Mouse (Mus musculus): Measurements from ENCODE around the gene Rgl2. TPM values are rescaled to one million over a fixed set of nuclear protein-coding genes. Genes with fewer than 3 reads are reported as not detected.

The Rgl2 gene
- total RNA-seq, 2 experiments from 2014 or later = 38.2 to 58.3 TPM

DNA sequence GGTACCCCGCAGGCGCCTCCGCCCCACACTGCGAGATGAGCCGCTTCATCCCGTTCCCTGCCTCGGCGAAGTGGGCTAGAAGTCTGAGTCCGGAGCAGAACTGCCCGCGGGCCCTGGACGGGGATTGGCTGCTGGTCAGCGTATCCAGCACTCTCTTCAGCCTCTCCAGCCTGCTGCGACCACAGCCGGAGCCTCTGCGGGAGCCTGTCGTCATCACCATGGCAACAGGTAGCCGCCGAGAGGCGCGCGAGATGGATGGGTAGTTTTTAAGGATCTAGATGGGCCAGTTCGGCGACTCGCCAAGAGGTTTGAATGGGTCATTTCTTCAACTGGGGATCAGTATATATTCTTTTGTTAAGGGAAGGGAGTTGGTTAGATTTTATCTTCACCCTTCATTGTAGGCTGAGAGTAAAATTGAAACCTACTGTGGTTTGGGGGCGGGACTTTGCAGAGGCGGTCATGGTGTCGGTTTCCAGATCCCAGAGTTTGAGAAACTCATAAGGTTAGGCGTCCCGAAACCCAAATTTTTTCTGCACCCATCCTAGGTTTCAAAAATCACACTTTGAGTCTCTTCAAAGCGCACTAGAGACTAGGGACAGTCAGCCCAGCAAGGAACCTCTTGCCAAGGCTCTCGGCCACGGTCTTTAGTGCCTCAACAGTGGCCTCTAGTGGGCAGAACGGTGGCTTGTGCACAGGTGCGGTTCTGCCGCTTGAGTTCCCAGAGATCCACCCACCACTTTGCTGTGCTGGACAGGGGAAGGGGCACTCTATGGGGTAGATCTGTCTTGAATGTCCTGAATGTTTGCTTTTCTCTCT is 8.9 kb upstream of the Rgl2 start:
- ATAC-seq (ENCODE audit: poor library complexity, severe bottlenecking) = peak; percentile 46

DNA sequence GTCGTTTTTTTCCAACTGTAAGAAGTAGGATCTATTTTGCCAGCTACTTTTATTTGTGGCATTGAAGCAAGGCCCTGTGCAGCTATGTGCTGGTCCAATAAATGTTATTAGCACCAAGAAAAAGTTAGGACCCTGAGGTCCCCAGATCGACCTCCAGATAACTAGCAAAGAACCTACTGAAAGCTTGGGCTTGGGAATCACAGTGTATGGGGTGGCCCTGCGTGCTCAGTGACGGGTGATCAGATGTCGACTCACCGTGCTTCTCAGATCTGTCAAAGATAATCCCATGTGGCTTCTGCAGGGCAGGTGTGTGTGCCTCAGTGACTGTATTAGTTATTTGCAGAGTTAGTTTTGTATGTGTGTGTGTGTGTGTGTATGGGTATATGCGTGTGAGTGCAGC is 8.0 kb upstream of the Rgl2 start:
- ATAC-seq (ENCODE audit: poor library complexity, severe bottlenecking) = no peak

DNA sequence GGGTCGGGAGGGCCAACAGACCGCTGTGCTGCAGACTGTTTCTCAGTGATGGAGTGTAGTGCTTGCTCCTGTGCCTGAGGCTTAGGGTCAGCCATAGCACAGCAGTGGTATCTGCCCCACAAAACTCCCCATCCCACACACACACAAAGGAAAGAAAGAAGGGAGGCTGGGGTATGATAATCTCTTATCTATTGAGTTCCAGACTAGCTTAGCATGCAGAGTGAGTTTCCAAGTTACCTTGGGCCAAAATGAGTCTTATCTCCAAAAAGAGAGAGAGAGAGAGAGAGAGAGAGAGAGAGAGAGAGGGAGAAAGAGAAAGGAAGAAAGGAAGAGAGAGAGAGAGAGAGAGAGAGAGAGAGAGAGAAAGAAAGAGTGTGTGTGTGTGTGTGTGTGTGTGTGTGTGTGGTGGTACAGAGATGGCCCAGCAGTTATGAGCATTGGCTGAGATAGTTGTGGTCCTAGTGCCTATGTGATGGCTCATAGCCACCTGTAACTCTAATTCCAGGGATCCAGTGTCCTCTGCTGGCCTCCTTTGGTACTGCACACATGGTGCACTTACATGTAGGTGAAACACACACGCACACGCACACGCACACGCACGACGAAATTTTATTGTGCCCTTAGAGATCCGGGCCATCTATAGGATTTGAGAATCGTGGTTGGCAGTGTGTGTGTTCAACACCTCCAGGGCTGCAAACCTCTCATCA is 4.6 kb upstream of the Rgl2 start:
- no peak for ATAC-seq (ENCODE audit: poor library complexity, severe bottlenecking)

DNA sequence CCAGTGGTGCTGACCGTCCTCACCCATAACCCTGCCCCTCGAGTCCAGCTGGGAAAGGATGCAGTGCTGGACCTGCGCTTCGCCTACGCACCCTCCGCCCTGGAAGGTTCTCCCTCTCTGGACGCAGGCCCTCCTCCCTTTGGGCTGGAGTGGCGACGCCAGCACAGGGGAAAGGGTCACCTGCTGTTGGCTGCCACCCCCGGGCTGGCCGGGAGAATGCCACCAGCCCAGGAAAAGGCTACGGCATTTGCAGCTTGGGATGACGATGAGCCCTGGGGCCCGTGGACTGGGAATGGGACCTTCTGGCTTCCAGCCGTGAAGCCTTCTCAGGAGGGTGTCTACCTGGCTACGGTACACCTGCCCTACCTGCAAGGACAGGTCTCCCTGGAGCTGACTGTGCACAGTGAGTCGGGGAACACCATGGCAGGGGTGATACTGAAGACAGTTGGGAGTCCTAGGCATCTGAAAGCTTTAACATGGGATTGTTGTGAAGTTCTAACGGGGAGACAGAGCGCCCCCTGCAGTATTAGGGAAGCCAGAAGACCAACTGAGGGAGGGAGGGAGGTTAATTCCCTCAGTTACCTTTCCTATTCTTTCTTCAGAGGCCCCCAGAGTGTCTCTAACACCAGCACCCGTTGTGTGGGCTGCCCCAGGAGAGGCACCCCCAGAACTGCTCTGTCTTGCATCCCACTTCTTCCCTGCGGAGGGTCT is 3.8 kb upstream of the Rgl2 start:
- ATAC-seq (ENCODE audit: poor library complexity, severe bottlenecking) = no peak

DNA sequence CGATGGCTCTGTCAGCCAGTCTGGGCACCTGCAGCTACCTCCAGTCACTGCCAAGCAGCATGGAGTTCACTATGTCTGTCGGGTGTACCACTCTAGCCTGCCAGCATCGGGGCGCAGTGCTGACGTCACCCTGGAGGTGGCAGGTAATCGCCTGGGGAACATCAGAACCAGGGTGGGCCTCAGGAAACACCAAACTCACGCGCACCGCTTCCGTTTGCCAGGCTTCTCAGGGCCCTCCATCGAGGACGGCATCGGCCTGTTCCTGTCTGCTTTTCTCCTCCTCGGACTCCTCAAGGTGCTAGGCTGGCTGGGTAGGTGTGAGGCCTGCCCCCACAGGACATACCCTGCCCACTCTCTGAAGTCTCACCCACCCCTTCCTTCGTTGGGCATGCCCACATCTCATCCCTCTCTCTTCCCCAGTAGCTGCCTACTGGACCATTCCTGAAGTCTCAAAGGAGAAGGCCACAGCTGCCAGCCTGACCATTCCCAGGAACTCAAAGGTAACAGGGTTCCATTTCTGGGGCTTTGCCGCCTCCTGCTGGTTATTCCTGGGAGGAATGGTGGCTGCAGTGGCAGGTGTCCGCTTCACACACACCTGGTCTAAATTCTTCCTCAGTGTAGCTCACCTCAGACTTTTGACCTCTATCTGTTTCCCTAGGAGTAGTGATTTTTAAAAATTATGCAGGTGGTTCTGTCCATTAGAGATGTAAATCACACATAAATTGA is 3.0 kb upstream of the Rgl2 start:
- no peak for ATAC-seq (ENCODE audit: poor library complexity, severe bottlenecking)

DNA sequence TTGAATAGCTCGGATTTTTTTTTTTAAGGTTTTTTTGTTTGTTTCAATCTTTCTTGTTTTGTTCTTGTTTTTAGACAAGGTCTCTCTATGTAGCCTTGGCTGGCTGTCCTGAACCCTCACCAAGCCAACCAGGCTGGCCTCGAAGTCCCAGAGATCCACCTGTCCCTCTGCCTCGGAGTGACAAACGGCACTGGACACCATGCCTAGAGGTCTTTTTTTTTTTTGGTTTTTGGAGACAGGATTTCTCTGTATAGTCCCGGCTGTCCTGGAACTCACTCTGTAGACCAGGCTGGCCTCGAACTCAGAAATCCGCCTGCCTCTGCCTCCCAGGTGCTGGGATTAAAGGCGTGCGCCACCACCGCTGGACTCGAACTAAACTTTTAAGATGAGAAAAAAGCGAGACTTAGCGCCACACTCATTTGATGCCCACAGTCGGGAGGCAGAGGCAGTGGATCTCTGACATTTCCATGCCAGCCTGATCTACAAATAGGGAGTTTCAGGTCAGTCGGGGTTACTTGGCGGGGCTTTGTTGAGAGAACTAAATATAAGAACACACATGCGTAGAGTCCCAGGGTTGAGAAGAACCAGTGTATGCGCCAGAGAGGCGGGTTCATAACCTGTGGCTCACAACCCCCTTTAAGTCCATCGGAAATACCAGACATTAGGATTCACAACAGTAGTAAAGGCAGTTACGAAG is 944 bp upstream of the Rgl2 start:
- ATAC-seq (ENCODE audit: poor library complexity, severe bottlenecking) = no peak

DNA sequence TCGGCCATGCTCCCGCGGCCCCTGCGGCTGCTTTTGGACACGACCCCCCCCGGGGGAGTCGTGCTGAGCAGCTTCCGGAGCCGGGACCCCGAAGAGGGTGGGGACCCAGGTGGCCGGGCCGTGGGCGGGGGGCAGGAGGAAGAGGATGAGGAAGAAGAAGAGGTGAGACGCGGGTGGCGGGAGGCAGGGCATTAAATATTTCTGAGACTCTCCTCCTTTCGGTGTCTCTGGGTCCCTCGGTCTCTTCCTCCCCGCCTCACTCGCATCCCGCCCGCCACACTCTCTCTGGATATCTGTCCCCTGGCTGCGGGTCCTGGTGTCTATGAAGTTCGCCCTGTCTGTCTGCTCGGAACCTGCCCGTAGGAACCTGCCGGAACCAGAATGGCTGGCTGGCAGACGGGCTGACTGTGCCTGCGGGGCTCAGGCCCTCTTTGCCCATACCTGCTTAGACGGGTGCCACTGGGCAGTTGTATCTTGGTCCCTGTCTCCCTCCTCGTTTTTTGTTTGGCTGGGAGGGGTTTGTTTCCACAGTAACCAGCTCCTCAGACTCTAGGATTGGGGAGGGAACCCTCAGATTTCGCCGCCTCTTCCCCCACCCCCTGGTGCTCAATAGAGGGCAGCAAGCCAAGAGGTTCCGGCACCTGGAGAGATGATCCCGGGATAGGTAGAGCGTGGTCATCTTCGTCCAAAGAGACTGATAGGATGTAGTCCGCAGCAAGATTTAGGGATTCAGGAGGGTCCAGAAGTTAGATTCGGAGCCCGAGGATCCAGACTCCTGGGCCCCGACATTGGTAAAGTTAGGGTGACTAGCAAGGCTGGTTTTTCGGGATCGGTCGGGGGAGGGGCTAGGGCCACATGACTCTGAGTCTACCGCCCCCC is 1.2 kb downstream of the Rgl2 start:
- peak; percentile 30 for ATAC-seq (ENCODE audit: poor library complexity, severe bottlenecking)

DNA sequence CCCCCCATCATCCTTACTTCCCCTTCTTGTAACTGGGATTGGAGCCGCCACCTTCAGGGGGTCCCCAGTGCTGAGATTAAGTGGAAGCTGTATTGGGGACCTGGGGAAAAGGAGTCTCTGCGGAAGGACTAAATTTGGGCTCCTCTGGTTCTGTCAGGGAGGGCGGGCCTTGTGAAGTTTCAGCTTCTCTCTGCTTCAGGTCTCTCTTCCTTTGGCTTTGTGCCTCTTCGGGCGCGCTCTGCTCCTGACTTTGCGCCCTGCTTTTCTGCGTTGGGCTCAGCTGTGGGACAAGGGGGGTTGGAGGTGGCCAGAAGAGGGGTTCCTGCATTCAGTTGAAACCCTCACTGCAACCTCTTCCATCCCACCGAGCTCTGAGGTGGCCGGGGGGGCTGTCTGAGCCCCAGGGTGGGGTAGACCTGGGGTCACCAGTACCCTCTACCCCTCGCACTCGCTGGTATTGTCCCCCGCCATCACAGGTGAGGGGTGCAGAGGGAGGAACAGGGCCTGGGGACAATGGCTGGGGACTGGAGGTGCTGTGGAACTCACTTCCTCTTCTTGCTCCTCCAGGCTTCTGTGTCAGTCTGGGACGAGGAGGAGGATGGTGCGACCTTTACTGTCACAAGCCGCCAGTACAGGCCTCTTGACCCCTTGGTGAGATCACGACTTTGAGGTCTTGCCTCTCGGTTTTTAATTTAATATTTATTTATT is 2.0 kb downstream of the Rgl2 start:
- 0 out of 2 replicates have a peak, but pooled peaks have one; percentile 3 for ATAC-seq (ENCODE audit: poor library complexity, severe bottlenecking)

DNA sequence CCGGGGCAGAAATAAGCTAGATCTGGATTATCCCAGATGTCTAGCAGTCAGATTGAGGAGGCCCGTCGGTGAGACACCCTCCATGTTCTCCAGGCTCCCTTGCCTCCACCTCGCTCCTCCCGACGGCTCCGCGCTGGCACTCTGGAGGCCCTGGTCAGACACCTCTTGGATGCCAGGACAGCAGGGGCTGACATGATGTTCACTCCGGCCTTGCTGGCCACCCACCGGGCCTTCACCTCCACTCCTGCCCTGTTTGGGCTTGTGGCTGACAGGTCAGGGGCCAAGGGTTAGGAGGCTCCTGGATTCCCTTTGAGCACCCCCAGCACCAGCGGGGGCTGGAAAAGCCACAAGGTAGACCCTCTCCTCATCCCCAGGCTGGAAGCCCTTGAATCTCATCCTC is 2.6 kb downstream of the Rgl2 start:
- ATAC-seq (ENCODE audit: poor library complexity, severe bottlenecking) = no peak

DNA sequence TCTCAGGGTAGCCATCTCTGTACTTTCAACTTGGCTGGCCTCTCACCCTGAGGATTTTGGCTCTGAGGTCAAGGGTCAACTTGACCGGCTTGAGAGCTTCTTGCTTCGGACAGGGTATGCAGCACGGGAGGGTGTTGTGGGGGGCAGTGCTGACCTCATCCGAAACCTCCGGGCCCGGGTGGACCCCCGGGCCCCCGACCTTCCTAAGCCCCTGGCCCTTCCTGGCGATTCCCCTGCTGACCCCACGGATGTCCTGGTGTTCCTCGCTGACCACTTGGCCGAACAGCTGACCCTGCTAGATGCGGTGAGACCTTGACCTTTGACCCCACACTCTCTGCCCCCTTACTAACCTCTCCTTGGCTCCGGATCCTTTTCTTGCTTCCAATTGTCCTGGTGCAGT is 3.1 kb downstream of the Rgl2 start:
- no peak for ATAC-seq (ENCODE audit: poor library complexity, severe bottlenecking)

DNA sequence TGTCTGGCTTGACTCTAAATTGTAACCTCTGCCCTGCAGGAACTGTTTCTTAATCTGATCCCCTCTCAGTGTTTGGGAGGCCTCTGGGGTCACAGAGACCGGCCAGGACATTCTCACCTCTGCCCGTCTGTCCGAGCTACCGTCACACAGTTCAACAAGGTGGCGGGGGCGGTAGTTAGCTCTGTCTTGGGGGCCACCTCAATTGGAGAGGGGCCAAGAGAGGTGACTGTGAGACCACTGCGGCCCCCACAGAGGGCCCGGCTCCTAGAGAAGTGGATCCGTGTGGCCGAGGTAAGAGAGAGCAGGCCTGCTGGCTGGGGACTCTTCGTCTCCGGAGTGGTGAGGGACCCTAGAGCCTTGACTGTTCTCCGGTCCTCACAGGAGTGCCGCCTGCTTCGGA is 3.6 kb downstream of the Rgl2 start:
- no peak for ATAC-seq (ENCODE audit: poor library complexity, severe bottlenecking)

DNA sequence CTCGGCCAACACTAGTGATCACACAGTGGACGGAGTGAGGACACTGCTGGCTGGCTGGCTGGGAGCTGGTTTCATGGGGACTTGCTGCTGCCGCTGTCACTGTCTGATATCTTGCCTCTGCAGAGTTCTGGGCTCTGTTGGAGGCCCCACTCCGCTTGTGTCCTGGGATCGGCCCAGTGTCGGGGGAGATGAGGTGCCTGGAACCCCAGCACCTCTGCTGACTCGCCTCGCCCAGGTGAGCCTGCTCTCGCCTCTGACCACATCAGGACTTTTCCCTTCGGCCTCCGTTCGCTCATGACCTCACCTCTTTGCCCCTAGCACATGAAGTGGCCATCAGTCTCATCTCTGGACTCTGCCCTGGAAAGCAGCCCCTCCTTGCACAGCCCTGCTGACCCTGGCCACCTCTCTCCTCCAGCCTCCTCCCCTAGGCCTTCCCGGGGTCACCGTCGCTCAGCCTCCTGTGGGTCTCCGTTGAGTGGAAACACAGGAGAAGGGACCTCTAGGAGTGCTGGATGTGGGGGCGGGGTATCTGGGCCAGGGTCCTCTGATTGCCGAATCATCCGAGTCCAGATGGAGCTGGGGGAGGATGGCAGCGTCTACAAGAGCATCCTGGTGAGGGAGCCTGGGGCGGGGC is 6.2 kb downstream of the Rgl2 start:
- ATAC-seq (ENCODE audit: poor library complexity, severe bottlenecking) = no peak

DNA sequence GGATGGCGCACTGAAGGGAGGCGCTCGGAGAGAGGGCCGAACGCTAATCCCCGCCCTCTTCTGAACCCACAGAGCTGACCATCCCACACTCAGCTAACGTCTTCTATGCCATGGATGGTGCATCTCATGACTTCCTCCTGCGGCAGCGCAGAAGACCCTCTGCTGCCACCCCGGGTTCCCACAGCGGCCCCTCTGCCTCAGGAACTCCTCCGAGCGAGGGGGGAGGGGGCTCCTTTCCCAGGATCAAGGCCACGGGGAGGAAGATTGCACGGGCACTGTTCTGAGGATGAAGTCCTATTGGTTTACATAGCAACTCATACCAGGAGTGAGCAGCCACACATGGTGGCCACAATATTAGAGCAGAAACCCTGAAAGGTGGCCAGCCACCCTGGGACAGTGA is 7.7 kb downstream of the Rgl2 start:
- ATAC-seq (ENCODE audit: poor library complexity, severe bottlenecking) = no peak

DNA sequence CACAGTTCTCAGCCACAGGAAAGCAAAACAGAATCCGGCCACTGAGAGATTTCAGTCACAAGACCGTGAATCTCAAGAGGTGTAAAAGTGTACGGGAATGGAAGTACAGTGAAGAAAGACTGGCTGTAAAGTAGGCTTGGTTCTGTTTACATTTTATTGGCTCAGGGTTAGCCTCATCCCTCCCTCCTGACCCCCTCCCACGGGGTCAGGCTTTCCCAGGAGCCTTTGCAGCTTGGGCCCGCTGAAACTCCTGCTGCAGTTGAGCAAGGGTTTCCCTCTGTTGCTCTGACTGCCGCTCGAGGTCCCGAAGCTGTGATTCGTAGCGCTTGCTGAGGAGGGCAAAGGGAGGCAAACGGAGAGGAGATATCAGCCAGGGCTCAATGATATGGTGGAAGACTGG is 9.4 kb downstream of the Rgl2 start:
- ATAC-seq (ENCODE audit: poor library complexity, severe bottlenecking) = no peak

DNA sequence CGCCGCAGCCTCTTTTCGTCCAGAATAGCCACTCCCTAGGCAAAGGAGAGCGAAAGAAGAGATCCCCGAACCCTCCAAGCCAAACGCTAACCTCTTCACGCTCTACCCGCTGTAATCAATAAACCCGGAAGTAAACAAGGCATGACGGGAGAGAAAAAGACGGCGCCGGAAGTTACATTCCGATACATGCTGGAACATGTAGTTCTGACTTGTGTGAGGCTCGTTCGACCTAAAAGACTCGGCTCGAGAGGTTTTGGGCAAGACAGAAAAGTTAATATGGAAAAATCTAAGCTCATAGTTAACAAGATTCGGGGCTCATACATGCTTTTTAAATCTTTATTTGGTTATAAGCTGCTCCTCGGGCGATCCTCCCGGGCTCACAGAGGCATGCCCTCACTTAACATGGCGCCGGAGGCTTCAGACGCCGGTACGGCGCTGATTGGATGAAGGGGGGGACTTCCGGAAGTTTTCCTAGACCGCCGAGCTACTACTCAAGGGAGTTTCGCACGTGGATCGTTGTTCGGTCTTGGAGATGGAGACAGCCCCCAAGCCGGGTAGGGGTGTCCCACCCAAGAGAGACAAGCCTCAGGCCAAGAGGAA is 11.0 kb downstream of the Rgl2 start, which contains the start of the genes Pfdn6 and Wdr46:
Pfdn6 (minus strand) TSS at position 138 of the 600 bp plus-strand sequence.
Wdr46 (plus strand) TSS at position 455 of the 600 bp plus-strand sequence.
- peak; percentile 96 for ATAC-seq (ENCODE audit: poor library complexity, severe bottlenecking)

DNA sequence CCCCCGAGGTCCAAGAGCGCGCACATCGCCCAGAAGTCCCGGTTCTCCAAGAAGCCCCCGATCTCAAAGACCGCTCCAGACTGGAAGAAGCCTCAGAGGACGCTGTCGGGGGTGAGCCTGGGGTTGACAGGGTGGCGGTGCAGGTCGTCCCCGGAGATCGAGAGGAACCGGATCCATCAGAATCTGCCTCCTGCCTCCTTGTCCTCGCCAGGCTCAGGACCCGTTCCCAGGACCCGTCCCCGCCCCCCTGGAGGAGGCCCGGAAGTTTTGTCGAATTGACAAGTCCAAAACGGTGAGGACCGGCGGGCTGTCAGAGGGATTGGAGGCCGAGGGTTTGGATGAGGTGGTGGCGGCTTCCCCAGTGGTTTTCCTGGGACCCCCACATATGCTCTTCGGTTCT is 11.6 kb downstream of the Rgl2 start:
- no peak for ATAC-seq (ENCODE audit: poor library complexity, severe bottlenecking)

DNA sequence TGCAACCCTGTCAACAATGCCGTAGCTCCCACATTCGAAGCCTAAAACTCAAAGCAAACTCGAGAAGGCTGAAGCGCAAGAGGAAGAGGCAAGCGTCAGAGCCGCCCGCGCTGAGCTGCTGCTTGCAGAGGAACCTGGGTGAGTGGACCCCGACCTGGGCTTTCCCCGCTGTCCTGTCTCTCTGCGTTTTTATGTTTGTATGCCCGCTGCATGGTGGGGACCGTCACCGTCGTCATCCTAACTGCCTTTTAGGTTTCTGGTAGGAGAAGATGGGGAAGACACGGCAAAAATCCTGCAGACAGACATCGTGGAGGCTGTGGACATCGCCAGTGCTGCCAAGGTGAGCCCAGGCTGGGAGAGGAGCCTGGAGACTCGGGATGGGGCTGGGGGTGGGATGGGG is 12.0 kb downstream of the Rgl2 start:
- no peak for ATAC-seq (ENCODE audit: poor library complexity, severe bottlenecking)

DNA sequence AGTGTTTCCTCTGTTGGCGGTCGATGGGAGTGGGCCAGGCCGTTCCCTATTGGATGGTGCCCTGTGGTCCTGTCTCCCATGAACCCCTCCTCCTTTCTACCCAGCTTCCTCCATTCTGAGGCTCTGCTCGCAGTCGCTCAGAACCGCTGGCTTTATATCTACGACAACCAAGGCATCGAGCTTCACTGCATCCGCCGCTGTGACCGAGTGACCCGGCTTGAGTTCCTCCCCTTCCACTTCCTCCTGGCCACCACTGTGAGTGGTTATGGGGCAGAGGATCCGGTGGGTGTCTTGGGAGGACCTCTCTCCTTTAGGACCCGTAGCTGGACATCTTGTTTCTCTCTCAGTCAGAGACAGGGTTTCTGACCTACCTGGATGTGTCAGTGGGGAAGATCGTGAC is 14.1 kb downstream of the Rgl2 start:
- no peak for ATAC-seq (ENCODE audit: poor library complexity, severe bottlenecking)

Data from megakaryocyte, adult 5-6 weeks (primary cell).